Mouse (Mus musculus) adrenal gland, postnatal 36 days (tissue): ENCODE data around the gene Fuca1. TPM values are rescaled to one million over a fixed set of nuclear protein-coding genes. Genes with fewer than 3 reads are reported as not detected.
"Not testable (repeated sequence)": the region's sequence is repeated elsewhere in the genome, so short reads cannot be mapped to it uniquely, and the experiment has no call there.

Source experiments
- DNase-seq, 2 experiments: peaks; one replicate each; pipeline ENCODE4 v3.0.0; 2021; ENCODE audit warnings: mixed read lengths in 1 of 2
- total RNA-seq, 2 experiments: library from RNA; stranded (reverse); gene quantifications; 2 replicates each; pipeline ENCODE4 v1.2.3; 2021

Fuca1 gene
- total RNA-seq, 2 experiments from 2014 or later = 84.1 to 87.4 TPM

DNA sequence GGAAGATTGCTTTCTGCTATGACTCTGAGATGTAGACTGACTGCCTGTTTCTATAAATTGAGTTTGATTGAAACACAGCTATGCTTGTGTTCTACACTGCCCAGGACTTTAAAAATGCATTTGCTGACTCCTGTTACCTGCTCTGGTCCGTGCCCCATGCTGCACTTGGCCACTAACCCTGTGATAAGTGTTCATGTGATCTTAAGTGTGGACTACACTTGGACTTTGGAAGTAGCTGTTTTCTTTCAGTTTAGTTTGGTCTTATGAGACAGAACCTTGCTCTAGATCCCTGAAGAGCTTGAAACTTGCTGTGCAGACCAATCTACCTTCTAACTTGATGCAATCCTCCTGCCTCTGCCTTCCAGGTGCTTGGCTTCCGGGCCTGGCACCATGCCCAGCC is 3.9 kb downstream of the Fuca1 start:
- no peak for DNase-seq

- DNase-seq = no peak
These were observed 4.8 kb downstream of the Fuca1 start for GRCm38 (mm10) chr4:135925341-135925740.

GRCm38 (mm10) chr4:135926195-135926808 is 5.8 kb downstream of the Fuca1 start:
- no peak for DNase-seq

DNA sequence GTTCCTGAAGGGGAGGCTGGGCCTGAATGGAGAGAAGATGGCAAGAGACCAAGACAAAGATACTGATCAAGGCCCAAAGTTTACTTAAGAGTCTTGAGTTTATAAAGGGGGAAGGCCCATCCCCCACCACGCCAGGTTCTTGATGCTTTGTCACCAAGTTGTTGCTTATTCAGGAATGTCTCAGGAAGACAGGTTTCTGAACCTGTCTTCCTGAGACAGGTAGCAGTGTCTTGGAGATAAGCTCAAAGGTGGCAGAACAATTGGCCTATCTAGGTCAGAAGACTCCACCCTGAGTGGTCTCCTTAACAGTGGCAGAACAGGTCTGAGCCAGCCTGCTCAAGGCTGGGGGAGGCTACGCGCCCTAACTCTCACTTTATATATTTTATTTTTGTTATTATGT is 6.3 kb downstream of the Fuca1 start:
- no peak for DNase-seq

GRCm38 (mm10) chr4:135928376-135928775 is 7.8 kb downstream of the Fuca1 start:
- no peak for DNase-seq

- DNase-seq = no peak
These were observed 8.9 kb downstream of the Fuca1 start for GRCm38 (mm10) chr4:135929405-135929804.

DNA sequence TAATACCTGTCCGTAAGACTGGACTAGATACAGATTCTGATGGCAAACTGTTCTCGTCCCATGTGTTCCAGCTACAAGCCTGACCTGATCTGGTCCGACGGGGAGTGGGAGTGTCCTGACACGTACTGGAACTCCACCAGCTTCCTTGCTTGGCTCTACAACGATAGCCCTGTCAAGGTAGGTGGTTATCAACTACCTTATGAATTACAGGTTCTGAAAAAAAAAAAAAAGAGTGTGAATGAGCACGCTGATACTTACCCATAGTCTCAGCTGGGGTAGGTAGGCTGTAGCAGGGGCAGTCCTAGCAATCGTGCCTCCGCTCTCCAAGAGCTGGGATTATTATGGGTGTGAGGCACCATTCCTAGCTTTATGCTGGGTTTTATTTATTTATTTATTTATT is 9.3 kb downstream of the Fuca1 start:
- DNase-seq = no peak

- DNase-seq = no peak
These were observed 9.7 kb downstream of the Fuca1 start for GRCm38 (mm10) chr4:135930239-135930638.

- DNase-seq = no peak
These were observed 11.3 kb downstream of the Fuca1 start for GRCm38 (mm10) chr4:135931832-135932231.

GRCm38 (mm10) chr4:135934708-135935500 is 14.4 kb downstream of the Fuca1 start:
- no peak for DNase-seq

DNA sequence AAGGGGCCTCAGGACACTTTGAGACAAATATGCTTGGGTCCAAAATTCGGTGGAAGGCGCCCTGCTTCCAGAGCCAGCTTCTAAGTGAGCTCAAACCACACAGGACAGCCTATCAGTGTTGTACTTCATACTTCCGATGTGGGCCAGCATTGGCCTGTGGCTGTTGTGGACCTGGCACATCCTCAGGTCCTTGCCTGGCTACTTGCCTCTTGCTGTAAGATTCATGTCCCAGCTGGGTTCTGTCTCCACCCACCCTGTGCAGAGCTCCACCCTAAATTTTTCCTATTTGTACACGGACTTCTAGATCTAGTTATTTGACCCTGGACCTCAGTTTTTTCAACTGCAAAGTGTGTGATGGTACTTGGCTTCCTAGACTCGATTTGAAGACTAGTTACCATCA is 15.0 kb downstream of the Fuca1 start:
- DNase-seq = no peak

DNA sequence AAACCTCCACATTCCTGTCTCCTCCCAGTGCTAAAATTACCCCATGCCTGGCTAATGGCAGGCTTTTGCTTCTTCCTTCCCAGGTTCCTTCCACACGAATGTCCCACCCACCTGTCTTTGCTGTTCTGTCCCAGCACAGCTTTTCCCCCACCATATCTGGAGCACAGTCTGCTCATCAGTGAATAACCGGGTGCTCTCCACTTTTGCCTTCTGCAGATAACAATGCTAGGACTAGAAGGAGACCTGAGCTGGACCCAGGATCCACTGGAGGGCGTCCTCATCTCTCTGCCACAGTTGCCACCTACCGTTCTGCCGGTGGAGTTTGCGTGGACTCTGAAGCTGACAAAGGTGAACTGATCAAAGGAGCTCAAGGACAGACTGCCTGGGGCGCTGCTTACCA is 18.3 kb downstream of the Fuca1 start:
- DNase-seq = no peak

- not testable (repeated sequence) for DNase-seq
These were observed 20.5 kb downstream of the Fuca1 start for GRCm38 (mm10) chr4:135941026-135941425.

- no peak for DNase-seq
These were observed 21.7 kb downstream of the Fuca1 start for GRCm38 (mm10) chr4:135942193-135942592.

DNA sequence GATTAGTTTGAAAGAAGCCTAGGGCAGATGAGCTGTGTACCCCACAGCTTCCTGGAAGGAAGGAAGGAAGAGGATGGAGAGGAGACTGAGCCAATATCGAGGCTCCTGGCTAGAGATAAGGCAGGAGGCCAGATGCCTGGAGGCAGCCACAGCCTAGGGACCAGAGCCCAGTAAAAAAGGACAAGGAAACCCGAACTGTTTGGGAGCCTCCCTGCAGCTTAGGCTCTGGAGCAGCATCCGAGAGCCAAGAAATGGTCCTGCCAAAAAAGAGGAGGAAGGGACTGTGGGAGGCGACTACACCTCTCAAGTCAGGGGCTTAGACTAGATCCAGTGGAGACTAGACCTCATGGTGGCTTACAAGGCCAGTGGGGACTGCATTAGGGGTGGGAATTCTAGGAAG is 22.9 kb downstream of the Fuca1 start:
- no peak for DNase-seq

- DNase-seq = no peak
These were observed 25.2 kb downstream of the Fuca1 start for GRCm38 (mm10) chr4:135945706-135946105.

DNA sequence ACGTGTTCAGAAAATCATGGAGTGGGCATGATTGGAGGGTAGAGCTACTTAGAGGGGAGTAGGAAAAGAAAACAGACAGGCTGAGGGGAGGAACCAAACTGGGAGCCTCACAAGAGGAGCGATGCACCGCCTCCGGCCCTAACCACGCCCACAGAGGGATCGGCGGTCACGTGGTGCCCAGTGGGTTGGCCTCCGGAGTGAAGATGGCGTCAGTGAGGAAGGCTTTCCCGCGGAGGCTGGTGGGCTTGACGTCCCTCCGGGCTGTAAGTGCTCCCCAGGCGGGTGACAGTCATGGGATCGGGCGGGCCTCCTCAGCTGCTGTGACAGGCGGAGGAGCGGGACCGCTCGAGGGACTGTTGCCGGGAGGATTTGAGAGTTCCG is 25.7 kb downstream of the Fuca1 start, which contains the start of gene Hmgcl:
TSS of gene Hmgcl (plus strand) at position 171 of the 381 bp plus-strand sequence.
- DNase-seq = peak; percentile 97 to 98

GRCm38 (mm10) chr4:135946659-135947301 is 26.2 kb downstream of the Fuca1 start:
- no peak for DNase-seq

DNA sequence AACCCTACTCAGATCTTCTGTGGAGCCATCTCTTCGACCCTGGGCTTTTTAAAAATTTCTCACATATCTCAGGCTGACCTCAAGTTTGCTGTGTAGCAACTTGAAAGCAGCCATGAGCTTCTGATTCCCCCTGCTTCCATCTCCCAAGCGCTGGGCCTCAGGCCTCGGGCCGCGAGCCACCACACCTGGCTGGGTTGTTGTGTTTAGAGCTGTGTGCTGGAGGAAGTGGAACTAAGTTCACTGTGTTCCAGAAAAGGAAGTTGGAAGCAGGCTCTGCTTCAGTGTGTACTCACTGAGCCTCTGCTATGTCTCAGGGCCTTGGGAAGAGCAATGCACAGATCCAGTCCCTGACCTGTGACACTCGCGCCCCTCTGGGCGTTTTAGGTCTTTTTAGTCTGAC is 27.6 kb downstream of the Fuca1 start:
- DNase-seq = no peak

DNA sequence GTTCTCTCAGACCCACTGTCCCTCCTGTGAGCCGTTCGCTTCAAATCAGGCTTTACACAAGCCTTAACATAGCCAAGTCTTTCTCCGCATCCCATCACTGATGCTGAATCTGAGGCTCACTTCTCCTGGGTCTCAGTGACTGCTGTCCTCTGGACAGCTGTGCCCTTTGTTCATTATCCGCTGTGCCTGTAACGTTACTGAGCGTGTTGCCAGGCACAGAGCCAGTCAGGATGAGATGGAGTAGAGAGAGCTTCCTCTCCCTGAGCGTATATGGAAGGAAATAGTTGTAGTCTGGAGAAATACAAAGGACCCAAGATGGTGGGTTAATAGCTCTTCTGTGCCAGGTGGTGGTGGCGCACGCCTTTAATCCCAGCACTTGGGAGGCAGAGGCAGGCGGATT is 28.9 kb downstream of the Fuca1 start:
- no peak for DNase-seq

DNA sequence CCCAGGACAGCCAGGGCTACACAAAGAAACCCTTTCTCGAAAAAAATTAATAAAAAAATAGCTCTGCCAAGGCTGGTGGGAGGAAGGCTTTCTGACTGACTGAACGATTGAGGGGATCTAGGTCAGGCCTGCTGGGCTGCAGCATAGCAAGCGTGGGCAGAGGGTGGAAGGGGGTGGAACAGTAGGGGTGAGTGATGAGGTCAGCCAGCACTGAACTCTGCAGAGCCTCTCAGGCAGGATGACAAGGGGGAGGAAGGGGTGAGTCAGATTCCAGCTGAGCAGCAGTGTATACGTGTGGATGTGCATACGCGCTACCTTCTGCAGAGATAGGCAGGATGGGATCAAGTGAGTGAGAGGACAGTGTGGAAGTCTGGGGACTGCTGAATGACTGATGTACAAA is 29.4 kb downstream of the Fuca1 start:
- DNase-seq = no peak

GRCm38 (mm10) chr4:135950365-135950764 is 29.8 kb downstream of the Fuca1 start:
- no peak for DNase-seq

- no peak for DNase-seq
These were observed 31.0 kb downstream of the Fuca1 start for GRCm38 (mm10) chr4:135951505-135951904.
